26 mouse cellular contexts compared by ENCODE assay signal in genomic region chr7:24318942-24319341, GRCm38 (mm10). TPM values are rescaled to one million over a fixed set of nuclear protein-coding genes. Genes with fewer than 3 reads are reported as not detected.
DNase-seq lines count a peak whose midpoint lies in the region; ATAC-seq and TF ChIP-seq lines count a peak whose summit lies in the region.
"Had no signal": no experiment of that assay in that cellular context is flagged by ENCODE, and none has a peak within 500 bp of the region (broad histone marks: within the 10 kb centered on the region; RNA-seq: fewer than 3 reads in every experiment).

No protein-coding gene starts in this region.

- H3K4me1 ChIP-seq in embryonic facial prominence, embryonic 11.5 days (ENCODE audit: control insufficient read depth, insufficient read depth, low read length), result no peaks in the 10 kb centered on the region
- peaks cover 13% of the 10 kb centered on the region for H3K4me1 ChIP-seq in embryonic facial prominence, embryonic 10.5 days
- peaks cover 7 to 32% of the 10 kb centered on the region in 2 experiments; a peak in 3 of 4 replicates for H3K4me1 ChIP-seq in MEL (ENCODE audit: control insufficient read depth in 1 of 2, insufficient read depth in 2 of 2, low read length in 2 of 2)

- WGBS in embryonic facial prominence, embryonic 11.5 days, result 59% methylated on average over 6 of the region's 6 CpGs
- 68% methylated on average over 6 of the region's 6 CpGs for WGBS in embryonic facial prominence, embryonic 10.5 days

- H3K36me3 ChIP-seq in embryonic facial prominence, embryonic 11.5 days (replicated peaks; ENCODE audit: control insufficient read depth, insufficient read depth, low read depth, low read length), result no peaks in the 10 kb centered on the region
- H3K36me3 ChIP-seq in embryonic facial prominence, embryonic 10.5 days (replicated peaks), result no peaks in the 10 kb centered on the region
- peaks cover 0 to 25% of the 10 kb centered on the region in 2 experiments; a peak in 2 of 4 replicates for H3K36me3 ChIP-seq in MEL (ENCODE audit: control insufficient read depth in 1 of 2, insufficient read depth in 2 of 2, low read length in 2 of 2)
- no peaks in the 10 kb centered on the region for H3K36me3 ChIP-seq in splenic B cell, adult 2 months (ENCODE audit: control insufficient read depth, insufficient read depth, low read length, poor library complexity, severe bottlenecking)
- H3K36me3 ChIP-seq: embryonic facial prominence, embryonic 15.5 days; forebrain, embryonic 10.5 days; heart, embryonic 13.5 days had no signal

- no peak overlapping the region for H3K4me2 ChIP-seq in embryonic facial prominence, embryonic 11.5 days (ENCODE audit: low read depth, low read length)
- H3K4me2 ChIP-seq: embryonic facial prominence, embryonic 15.5 days; heart, embryonic 13.5 days; hindbrain, embryonic 12.5 days had no signal

- no peak for TF ChIP-seq POLR2A in MEL (IDR thresholded peaks at IDR 0.05; ENCODE audit: control insufficient read depth in 1 of 2, insufficient read depth in 1 of 2, low read depth in 1 of 2, low read length in 2 of 2, poor library complexity in 1 of 2)

- H3K27me3 ChIP-seq in embryonic facial prominence, embryonic 11.5 days (ENCODE audit: control insufficient read depth, insufficient read depth, low read length), result no peaks in the 10 kb centered on the region
- no peaks in the 10 kb centered on the region for H3K27me3 ChIP-seq in embryonic facial prominence, embryonic 10.5 days (replicated peaks; ENCODE audit: low read depth, poor library complexity, severe bottlenecking)
- no peaks in the 10 kb centered on the region; a peak in 1 of 4 replicates for H3K27me3 ChIP-seq in MEL (ENCODE audit: control insufficient read depth in 1 of 2, insufficient read depth in 2 of 2, low read length in 2 of 2)
- H3K27me3 ChIP-seq in splenic B cell, adult 2 months (ENCODE audit: control insufficient read depth, insufficient read depth, low read length, poor library complexity, severe bottlenecking), result no peaks in the 10 kb centered on the region
- H3K27me3 ChIP-seq: embryonic facial prominence, embryonic 15.5 days had no signal

- peaks cover 2% of the 10 kb centered on the region for H3K79me2 ChIP-seq in MEL (ENCODE audit: control insufficient read depth, insufficient read depth, low read length, poor library complexity)

- H3K27ac ChIP-seq in embryonic facial prominence, embryonic 11.5 days (replicated peaks; ENCODE audit: low read depth, low read length), result no peak overlapping the region
- no peak overlapping the region for H3K27ac ChIP-seq in embryonic facial prominence, embryonic 10.5 days (replicated peaks)
- H3K27ac ChIP-seq in MEL (ENCODE audit: control insufficient read depth, low read depth, low read length), result no peak overlapping the region
- H3K27ac ChIP-seq: embryonic facial prominence, embryonic 15.5 days; forebrain, embryonic 10.5 days; gastrocnemius, adult 2 months; heart, embryonic 13.5 days; hindbrain, embryonic 12.5 days; hindbrain, postnatal 0 days had no signal

- DNase-seq in embryonic facial prominence, embryonic 11.5 days (ENCODE audit: low spot score), result peak; percentile 38
- DNase-seq in embryonic facial prominence, embryonic 10.5 days (ENCODE audit: low spot score), result no peak
- peak; percentile 42 for DNase-seq in 416B (ENCODE audit: low read depth)
- peak; percentile 70 for DNase-seq in MEL (ENCODE audit: low read depth, low spot score)
- peak; percentile 23 for DNase-seq in splenic B cell, adult 2 months (ENCODE audit: low read depth, low spot score)
- DNase-seq in layer of hippocampus, adult 11-12 months (ENCODE audit: low spot score), result no peak
- DNase-seq: adrenal gland, adult 2 months; adrenal gland, postnatal 36 days; cerebellum, adult 2 months; cerebellum, postnatal 10 days; gastrocnemius, adult 2 months; gastrocnemius, postnatal 25 days; heart, postnatal 36 days had no signal

- TF ChIP-seq EP300 in MEL (IDR thresholded peaks at IDR 0.05; ENCODE audit: low read depth in 1 of 2, low read length in 2 of 2), result peak; percentile 19 to 45; a peak in 2 of 4 replicates

- no peaks in the 10 kb centered on the region for H3K9me3 ChIP-seq in embryonic facial prominence, embryonic 11.5 days (replicated peaks; ENCODE audit: control insufficient read depth, low read length)
- H3K9me3 ChIP-seq in embryonic facial prominence, embryonic 10.5 days, result peaks cover 5% of the 10 kb centered on the region
- H3K9me3 ChIP-seq in MEL (replicated peaks; ENCODE audit: insufficient read depth, low read length), result no peaks in the 10 kb centered on the region

- H3K4me3 ChIP-seq in embryonic facial prominence, embryonic 11.5 days (ENCODE audit: low read depth, low read length), result no peak overlapping the region
- H3K4me3 ChIP-seq in embryonic facial prominence, embryonic 10.5 days, result no peak overlapping the region
- no peak overlapping the region for H3K4me3 ChIP-seq in MEL (ENCODE audit: control insufficient read depth in 1 of 2, insufficient read depth in 1 of 2, low read depth in 2 of 2, low read length in 2 of 2)
- H3K4me3 ChIP-seq: embryonic facial prominence, embryonic 15.5 days; erythroblast, embryonic 14.5 days; forebrain, embryonic 10.5 days; gastrocnemius, adult 2 months; heart, embryonic 13.5 days; hindbrain, embryonic 12.5 days had no signal

- ATAC-seq in embryonic facial prominence, embryonic 11.5 days (replicated peaks; ENCODE audit: insufficient number of reproducible peaks, low FRiP score, low TSS enrichment, low read depth), result no peak
- no peak for ATAC-seq in megakaryocyte progenitor cell, adult 5-6 weeks (replicated peaks; ENCODE audit: poor library complexity)
- ATAC-seq: forebrain, embryonic 14.5 days; hindbrain, postnatal 0 days had no signal

- no peak for TF ChIP-seq RAD21 in MEL (IDR thresholded peaks at IDR 0.05; ENCODE audit: low read depth, low read length)

- no peak for TF ChIP-seq CTCF in MEL (IDR thresholded peaks at IDR 0.05 in 2 of 3, conservative IDR thresholded peaks at IDR 0.05 in 1 of 3; ENCODE audit: control insufficient read depth in 1 of 3, insufficient read depth in 1 of 3, low read depth in 2 of 3, low read length in 3 of 3, poor library complexity in 1 of 3, severe bottlenecking in 1 of 3)

- no peak overlapping the region for H3K9ac ChIP-seq in embryonic facial prominence, embryonic 11.5 days (replicated peaks; ENCODE audit: low read length)
- H3K9ac ChIP-seq in MEL (ENCODE audit: control insufficient read depth, low read depth, low read length, poor library complexity, severe bottlenecking), result no peak overlapping the region
- H3K9ac ChIP-seq: embryonic facial prominence, embryonic 15.5 days; heart, embryonic 13.5 days; hindbrain, embryonic 12.5 days had no signal

TF ChIP-seq in MEL, 35 proteins besides CTCF, POLR2A, EP300 and RAD21 (continues in another document):
- TF ChIP-seq ZNF384 (IDR thresholded peaks at IDR 0.05; ENCODE audit: low read depth, low read length), result no peak
- TF ChIP-seq CHD1 (IDR thresholded peaks at IDR 0.05; ENCODE audit: low read depth, low read length), result no peak
- TF ChIP-seq SMC3 (IDR thresholded peaks at IDR 0.05; ENCODE audit: low read depth, low read length), result no peak
- peak; percentile 69 for TF ChIP-seq GATA1 (IDR thresholded peaks at IDR 0.05; ENCODE audit: low read depth, low read length)

RNA-seq across cellular contexts. Expression of gene Zfp94, which starts 2.5 kb away (rescaled TPM):
- 10.7 and 15.2 TPM in 2 replicates for polyA plus RNA-seq in embryonic facial prominence, embryonic 11.5 days (2014; fragmentation: Nextera tagmentation; extraction: Ambion mirVana)
- 13.8 and 13.9 TPM in 2 replicates for polyA plus RNA-seq in embryonic facial prominence, embryonic 10.5 days (2016; fragmentation: Nextera tagmentation; extraction: Ambion mirVana)
- 5.9 and 6.9 TPM in 2 replicates for total RNA-seq in MEL (2012; rRNA removed)
- polyA plus RNA-seq in MEL (2012; ENCODE audit: insufficient read depth in 1 of 2, insufficient read length in 2 of 2, low read depth in 1 of 2, low replicate concordance in 2 of 2, missing spikeins in 1 of 2), result 1 to 10 TPM in 1 of 2 experiments, not detected in 1; 5.9 TPM
- total RNA-seq in megakaryocyte progenitor cell, adult 5-6 weeks (2015), result 2.5 and 3.6 TPM in 2 replicates
- 2.7 and 5.0 TPM in 2 replicates for total RNA-seq in megakaryocyte progenitor cell, adult 5-6 weeks (2017)

RNA-seq across cellular contexts. Expression of gene Tescl, which starts 14.8 kb away (rescaled TPM):
- polyA plus RNA-seq in embryonic facial prominence, embryonic 11.5 days (2014; fragmentation: Nextera tagmentation; extraction: Ambion mirVana), result not detected in 2 replicates
- polyA plus RNA-seq in embryonic facial prominence, embryonic 10.5 days (2016; fragmentation: Nextera tagmentation; extraction: Ambion mirVana), result 0.17 TPM in 1 of 2 replicates, not detected in the other
- not detected in 2 replicates for total RNA-seq in MEL (2012; rRNA removed)
- not detected for polyA plus RNA-seq in MEL (2012; ENCODE audit: insufficient read depth in 1 of 2, insufficient read length in 2 of 2, low read depth in 1 of 2, low replicate concordance in 2 of 2, missing spikeins in 1 of 2)
- total RNA-seq in megakaryocyte progenitor cell, adult 5-6 weeks (2015), result not detected in 2 replicates
- total RNA-seq in megakaryocyte progenitor cell, adult 5-6 weeks (2017), result not detected in 2 replicates
- total RNA-seq: CH12.LX; gastrocnemius, adult 2 months; gastrocnemius, postnatal 25 days; granulocyte monocyte progenitor cell, adult 5-6 weeks; heart, postnatal 36 days; hindbrain, postnatal 0 days had no signal
- polyA plus RNA-seq: embryonic facial prominence, embryonic 15.5 days; erythroblast, embryonic 14.5 days; heart, embryonic 13.5 days; hindbrain, embryonic 12.5 days; intestine, embryonic 14.5 days had no signal

RNA-seq across cellular contexts. Expression of gene Zfp61, which starts 17.9 kb away (rescaled TPM):
- polyA plus RNA-seq in embryonic facial prominence, embryonic 11.5 days (2014; fragmentation: Nextera tagmentation; extraction: Ambion mirVana), result 48.0 and 58.8 TPM in 2 replicates
- 46.4 and 47.7 TPM in 2 replicates for polyA plus RNA-seq in embryonic facial prominence, embryonic 10.5 days (2016; fragmentation: Nextera tagmentation; extraction: Ambion mirVana)
- 9.2 and 9.9 TPM in 2 replicates for total RNA-seq in MEL (2012; rRNA removed)
- polyA plus RNA-seq in MEL (2012; ENCODE audit: insufficient read depth in 1 of 2, insufficient read length in 2 of 2, low read depth in 1 of 2, low replicate concordance in 2 of 2, missing spikeins in 1 of 2), result 10 to 100 TPM in 1 of 2 experiments, not detected in 1; 15.3 TPM
- 6.6 and 10.5 TPM in 2 replicates for total RNA-seq in megakaryocyte progenitor cell, adult 5-6 weeks (2015)
- 22.7 and 29.0 TPM in 2 replicates for total RNA-seq in megakaryocyte progenitor cell, adult 5-6 weeks (2017)
- polyA plus RNA-seq: erythroblast, embryonic 14.5 days had no signal

RNA-seq across cellular contexts. Expression of gene Lypd5, which starts 30.1 kb away (rescaled TPM):
- polyA plus RNA-seq in embryonic facial prominence, embryonic 11.5 days (2014; fragmentation: Nextera tagmentation; extraction: Ambion mirVana), result not detected in 2 replicates
- polyA plus RNA-seq in embryonic facial prominence, embryonic 10.5 days (2016; fragmentation: Nextera tagmentation; extraction: Ambion mirVana), result not detected in 2 replicates
- not detected in 2 replicates for total RNA-seq in MEL (2012; rRNA removed)
- not detected for polyA plus RNA-seq in MEL (2012; ENCODE audit: insufficient read depth in 1 of 2, insufficient read length in 2 of 2, low read depth in 1 of 2, low replicate concordance in 2 of 2, missing spikeins in 1 of 2)
- total RNA-seq in megakaryocyte progenitor cell, adult 5-6 weeks (2015), result not detected in 2 replicates
- not detected in 2 replicates for total RNA-seq in megakaryocyte progenitor cell, adult 5-6 weeks (2017)
- total RNA-seq: adrenal gland, adult 2 months; adrenal gland, postnatal 36 days; CH12.LX; gastrocnemius, adult 2 months; gastrocnemius, postnatal 25 days; granulocyte monocyte progenitor cell, adult 5-6 weeks; heart, adult 8-10 months; heart, postnatal 36 days; hindbrain, postnatal 0 days had no signal
- polyA plus RNA-seq: adrenal gland, adult 2 months; cerebellum, adult 2 months; erythroblast, embryonic 14.5 days; forebrain, embryonic 10.5 days; forebrain, embryonic 14.5 days; heart, embryonic 13.5 days; heart, postnatal 0 days; hindbrain, embryonic 12.5 days; intestine, embryonic 14.5 days had no signal

RNA-seq across cellular contexts. Expression of gene Zfp93, which starts 48.7 kb away (rescaled TPM):
- polyA plus RNA-seq in embryonic facial prominence, embryonic 11.5 days (2014; fragmentation: Nextera tagmentation; extraction: Ambion mirVana), result 9.8 and 11.7 TPM in 2 replicates
- polyA plus RNA-seq in embryonic facial prominence, embryonic 10.5 days (2016; fragmentation: Nextera tagmentation; extraction: Ambion mirVana), result 8.2 and 8.6 TPM in 2 replicates
- total RNA-seq in MEL (2012; rRNA removed), result not detected in 2 replicates
- polyA plus RNA-seq in MEL (2012; ENCODE audit: insufficient read depth in 1 of 2, insufficient read length in 2 of 2, low read depth in 1 of 2, low replicate concordance in 2 of 2, missing spikeins in 1 of 2), result not detected
- total RNA-seq in megakaryocyte progenitor cell, adult 5-6 weeks (2015), result 0.39 and 1.1 TPM in 2 replicates
- 1.5 and 2.4 TPM in 2 replicates for total RNA-seq in megakaryocyte progenitor cell, adult 5-6 weeks (2017)
- polyA plus RNA-seq: erythroblast, embryonic 14.5 days had no signal

Comparison
In these comparisons a context has a peak if more than half of its experiments do, and no peak if none do; other contexts are left out.
1. DNase-seq: peak in embryonic facial prominence, embryonic 11.5 days (single experiment), 416B (single experiment), MEL (single experiment) and splenic B cell, adult 2 months (single experiment); none in embryonic facial prominence, embryonic 10.5 days (single experiment) and layer of hippocampus, adult 11-12 months (single experiment).